Mouse (Mus musculus): ENCODE measurements around the gene Rab3gap1.
A peak's percentile ranks its signal among the peaks of the same experiment; 100 is the strongest.

The Rab3gap1 gene

GRCm38 (mm10) chr1:127980911-127981559, 112.5 kb downstream of the Rab3gap1 start:
- no peak for DNase-seq (ENCODE audit: low read depth, low spot score)

- no peak for DNase-seq (ENCODE audit: low read depth, low spot score)
These were observed 113.7 kb downstream of the Rab3gap1 start for GRCm38 (mm10) chr1:127982268-127982667.

GRCm38 (mm10) chr1:127983274-127983993, 114.9 kb downstream of the Rab3gap1 start:
- no peak for DNase-seq (ENCODE audit: low read depth, low spot score)

- no peak for DNase-seq (ENCODE audit: low read depth, low spot score)
These were observed 116.8 kb downstream of the Rab3gap1 start for GRCm38 (mm10) chr1:127985391-127985790.

GRCm38 (mm10) chr1:127988246-127988645, 119.7 kb downstream of the Rab3gap1 start:
- no peak for DNase-seq (ENCODE audit: low read depth, low spot score)

GRCm38 (mm10) chr1:127989387-127989786, 120.8 kb downstream of the Rab3gap1 start:
- DNase-seq (ENCODE audit: low read depth, low spot score), result no peak

- DNase-seq (ENCODE audit: low read depth, low spot score), result peak; percentile 61
These were observed 121.5 kb downstream of the Rab3gap1 start for GRCm38 (mm10) chr1:127989876-127990731.
